Comparison of ENCODE assay signal across 8 mouse cellular contexts in the genomic region with DNA sequence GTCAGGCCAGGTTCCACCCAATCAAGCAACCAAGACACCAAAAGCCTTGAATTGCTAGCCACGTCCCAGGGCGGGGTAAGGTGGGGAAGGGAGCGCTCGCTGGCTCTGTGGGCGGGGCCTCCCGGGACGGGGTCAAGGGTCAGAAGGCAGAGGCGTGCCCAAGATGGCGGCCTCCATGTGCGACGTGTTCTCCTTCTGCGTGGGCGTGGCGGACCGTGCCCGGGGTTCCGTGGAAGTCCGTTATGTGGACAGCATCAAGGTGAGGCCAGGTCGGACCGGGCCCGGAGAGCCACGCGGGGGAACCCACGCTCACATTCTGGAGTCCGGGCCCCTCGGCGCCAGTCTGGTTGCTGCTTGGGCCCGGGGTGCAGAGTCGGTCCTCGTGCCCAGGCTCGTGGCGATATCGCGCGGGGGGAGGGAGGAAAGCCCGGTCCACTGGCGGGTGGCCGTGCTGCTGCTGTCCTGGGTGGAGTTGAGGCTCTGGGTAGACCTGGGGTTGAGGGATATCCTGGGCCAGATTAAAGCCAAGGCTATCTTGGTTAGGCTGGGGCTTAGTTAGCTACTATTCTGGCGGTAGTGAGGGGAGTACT. TPM values are rescaled to one million over a fixed set of nuclear protein-coding genes. Genes with fewer than 3 reads are reported as not detected.
DNase-seq lines count a peak whose midpoint lies in the region; ATAC-seq lines count a peak whose summit lies in the region.

A gene (plus strand): TSS at position 148 of the 590 bp plus-strand sequence.

- peak within 1 kb of the TSS; percentile 83 for H3K9ac ChIP-seq in intestine, embryonic 15.5 days

- intact Hi-C loops in gastrocnemius, postnatal 36 days (cut with DNase I), result no loop called here
- intact Hi-C loops in left cerebral cortex, postnatal 14 days (cut with DNase I), result no loop called here

- H3K9me3 ChIP-seq in intestine, embryonic 15.5 days, result no peaks in the 10 kb centered on the region

- H3K4me2 ChIP-seq in intestine, embryonic 15.5 days (replicated peaks), result peak within 1 kb of the TSS; percentile 81

- DNase-seq in adrenal gland, adult 8-10 months, result peak; percentile 83
- DNase-seq in embryo, embryonic 11.5 days (ENCODE audit: low read depth, low spot score), result peak; percentile 81
- DNase-seq in gastrocnemius, postnatal 36 days, result peak; percentile 75 to 78
- peak; percentile 73 to 80 for DNase-seq in left cerebral cortex, postnatal 14 days (ENCODE audit: low spot score in 2 of 2)
- DNase-seq in right cerebral cortex, postnatal 25 days, result peak; percentile 79
- peak; percentile 82 to 91 for DNase-seq in urinary bladder, postnatal 4 days (ENCODE audit: low spot score in 2 of 2)

- no peaks in the 10 kb centered on the region for H3K4me1 ChIP-seq in intestine, embryonic 15.5 days (replicated peaks)

- H3K36me3 ChIP-seq in intestine, embryonic 15.5 days, result no peaks in the 10 kb centered on the region

- no peak within 1 kb of the TSS for H3K27ac ChIP-seq in intestine, embryonic 15.5 days

- peak within 1 kb of the TSS; percentile 96 for H3K4me3 ChIP-seq in intestine, embryonic 15.5 days (replicated peaks)

- WGBS in intestine, embryonic 15.5 days, result under 1% methylated on average over 39 of the region's 39 CpGs

- ATAC-seq in intestine, embryonic 15.5 days, result peak; percentile 97
- peak; percentile 93 for ATAC-seq in megakaryocyte-erythroid progenitor cell, adult 5-6 weeks (replicated peaks; ENCODE audit: low FRiP score, low TSS enrichment, poor library complexity, severe bottlenecking)

- peaks cover 4% of the 10 kb centered on the region; the same call in 1 of the 2 replicates for H3K27me3 ChIP-seq in intestine, embryonic 15.5 days (replicated peaks)

RNA-seq across cellular contexts. Expression of the gene that starts here (rescaled TPM):
- 10 to 100 TPM; 37.9 to 44.3 (median 43.5) TPM for total RNA-seq in adrenal gland, adult 8-10 months (2022)
- total RNA-seq in gastrocnemius, postnatal 36 days (2021), result 1 to 10 TPM; 6.8 TPM
- polyA plus RNA-seq in intestine, embryonic 15.5 days (2015; fragmentation: Nextera tagmentation; extraction: Ambion mirVana), result 49.8 and 52.8 TPM in 2 replicates
- 10 to 100 TPM; 33.8 to 34.7 TPM for total RNA-seq in left cerebral cortex, postnatal 14 days (2021)
- 43.9 and 54.6 TPM in 2 replicates for total RNA-seq in megakaryocyte-erythroid progenitor cell, adult 5-6 weeks (2014; fragmentation: Nextera tagmentation)
- 36.8 and 43.6 TPM in 2 replicates for total RNA-seq in megakaryocyte-erythroid progenitor cell, adult 5-6 weeks (2017)

Comparison
In these comparisons a context has a peak if more than half of its experiments do, and no peak if none do; other contexts are left out.
1. RNA of the gene that starts here (total RNA-seq): 37.9 to 44.3 TPM in adrenal gland, adult 8-10 months, 36.8 to 54.6 TPM in megakaryocyte-erythroid progenitor cell, adult 5-6 weeks and 33.8 to 34.7 TPM in left cerebral cortex, postnatal 14 days; 6.8 TPM in gastrocnemius, postnatal 36 days; every median in the first group is over 4 times any median in the second.
2. Peak in every context shown above with its lines, with median percentiles within 50 percentile points of each other: DNase-seq.